8 mouse cellular contexts compared by ENCODE assay signal in genomic region chr4:28815621-28815920, GRCm38 (mm10). TPM values are rescaled to one million over a fixed set of nuclear protein-coding genes. Genes with fewer than 3 reads are reported as not detected.
DNase-seq lines count a peak whose midpoint lies in the region; ATAC-seq and TF ChIP-seq lines count a peak whose summit lies in the region.

No protein-coding gene starts in this region.

- in situ Hi-C loops in ES-E14 (cut with MboI; ENCODE audit: low sequenced_read_pairs in 2 of 2, unreplicated experiment in 2 of 2), result no loop called here

- no peaks in the 10 kb centered on the region for H3K9me3 ChIP-seq in ES-E14 (ENCODE audit: control insufficient read depth, insufficient read depth, low read depth, low read length)
- H3K9me3 ChIP-seq in hindbrain, embryonic 10.5 days, result no peaks in the 10 kb centered on the region
- H3K9me3 ChIP-seq in liver, postnatal 0 days (ENCODE audit: low read length), result no peaks in the 10 kb centered on the region

- no peak for TF ChIP-seq EP300 in liver, postnatal 0 days (IDR thresholded peaks at IDR 0.05; ENCODE audit: low read depth)

- H3K9ac ChIP-seq in ES-E14 (ENCODE audit: insufficient read depth, low read depth, low read length, poor library complexity, severe bottlenecking), result peak overlapping the region; percentile 50
- H3K9ac ChIP-seq in liver, postnatal 0 days (replicated peaks), result no peak overlapping the region

- TF ChIP-seq CTCF in liver, postnatal 0 days (IDR thresholded peaks at IDR 0.05; ENCODE audit: low read depth), result no peak

- no peaks in the 10 kb centered on the region; the same call in 1 of the 2 replicates for H3K27me3 ChIP-seq in hindbrain, embryonic 10.5 days (ENCODE audit: insufficient read depth, poor library complexity, severe bottlenecking)
- H3K27me3 ChIP-seq in liver, postnatal 0 days (ENCODE audit: insufficient read depth, low read length), result peaks cover 45% of the 10 kb centered on the region

- no peaks in the 10 kb centered on the region; a peak in 1 of 4 replicates for H3K4me1 ChIP-seq in ES-E14 (ENCODE audit: control insufficient read depth in 2 of 2, insufficient read depth in 2 of 2, low read length in 2 of 2, poor library complexity in 1 of 2)
- peaks cover 10% of the 10 kb centered on the region; the same call in 1 of the 2 replicates for H3K4me1 ChIP-seq in hindbrain, embryonic 10.5 days (replicated peaks)
- peaks cover 17% of the 10 kb centered on the region for H3K4me1 ChIP-seq in liver, postnatal 0 days (ENCODE audit: insufficient read depth)

- peak overlapping the region; percentile 95 for H3K4me2 ChIP-seq in liver, postnatal 0 days (ENCODE audit: low read depth, low read length)

- H3K27ac ChIP-seq in ES-E14 (ENCODE audit: insufficient read depth, low read depth, low read length, poor library complexity, severe bottlenecking), result no peak overlapping the region
- peak overlapping the region; percentile 97 for H3K27ac ChIP-seq in hindbrain, embryonic 10.5 days
- no peak overlapping the region for H3K27ac ChIP-seq in liver, postnatal 0 days (ENCODE audit: low read depth)

- WGBS in hindbrain, embryonic 10.5 days, result under 1% methylated on average over 15 of the region's 15 CpGs
- WGBS in liver, postnatal 0 days (ENCODE audit: insufficient replicate concordance), result 1% methylated on average over 15 of the region's 15 CpGs

- no peaks in the 10 kb centered on the region for H3K36me3 ChIP-seq in ES-E14 (ENCODE audit: control insufficient read depth, insufficient read depth, low read length, poor library complexity, severe bottlenecking)
- H3K36me3 ChIP-seq in hindbrain, embryonic 10.5 days, result no peaks in the 10 kb centered on the region
- H3K36me3 ChIP-seq in liver, postnatal 0 days (replicated peaks; ENCODE audit: insufficient read depth, low read length), result no peaks in the 10 kb centered on the region

- ATAC-seq in liver, postnatal 0 days, result no peak

- H3K4me3 ChIP-seq in ES-E14 (ENCODE audit: insufficient read depth in 1 of 2, low read depth in 1 of 2, low read length in 2 of 2, poor library complexity in 1 of 2, severe bottlenecking in 1 of 2), result peak overlapping the region; percentile 62 to 77
- H3K4me3 ChIP-seq in hindbrain, embryonic 10.5 days, result peak overlapping the region; percentile 84
- H3K4me3 ChIP-seq in liver, postnatal 0 days (ENCODE audit: low read depth, low read length), result peak overlapping the region; percentile 66

- DNase-seq in heart, adult 8-10 months (ENCODE audit: low spot score), result peak; percentile 8
- no peak for DNase-seq in heart, postnatal 4 days
- no peak for DNase-seq in ES-E14 (ENCODE audit: low read depth, low spot score)
- no peak for DNase-seq in hindbrain, embryonic 10.5 days (ENCODE audit: low spot score)
- DNase-seq in liver, postnatal 0 days, result no peak
- no peak for DNase-seq in adrenal gland, postnatal 25 days
- no peak for DNase-seq in frontal cortex, adult 2 months (ENCODE audit: extremely low spot score in 1 of 2, low spot score in 1 of 2)
- DNase-seq in right cerebral cortex, postnatal 4 days, result no peak

TF ChIP-seq in ES-E14, 5 proteins besides CTCF, POLR2A, EP300 and RAD21:
- no peak for TF ChIP-seq CHD2 (IDR thresholded peaks at IDR 0.05; ENCODE audit: low read depth, low read length)
- no peak for TF ChIP-seq HCFC1 (IDR thresholded peaks at IDR 0.05; ENCODE audit: borderline replicate concordance, insufficient read depth, low read length)
- TF ChIP-seq ZC3H11A (IDR thresholded peaks at IDR 0.05; ENCODE audit: borderline replicate concordance, low read depth, low read length), result no peak

RNA-seq across cellular contexts. Expression of gene Epha7, which starts 2.6 kb away (rescaled TPM):
- total RNA-seq in heart, adult 8-10 months (2022), result 1 to 10 TPM; 6.0 to 8.7 (median 6.3) TPM
- 10 to 100 TPM; 14.1 to 15.7 TPM for total RNA-seq in heart, postnatal 4 days (2021)
- 4.4 and 4.8 TPM in 2 replicates for total RNA-seq in ES-E14 (2012; rRNA removed)
- polyA plus RNA-seq in hindbrain, embryonic 10.5 days (2016; fragmentation: Nextera tagmentation; extraction: Ambion mirVana), result 49.7 and 60.1 TPM in 2 replicates
- 1.1 and 1.2 TPM in 2 replicates for polyA plus RNA-seq in liver, postnatal 0 days (2015; fragmentation: Nextera tagmentation; extraction: Ambion mirVana)
- 2.0 and 3.4 TPM in 2 replicates for total RNA-seq in adrenal gland, postnatal 25 days (2021)
- polyA plus RNA-seq in frontal cortex, adult 2 months (2012; rRNA removed), result 24.1 and 30.1 TPM in 2 replicates
